Mouse (Mus musculus) limb, embryonic 15.5 days (tissue): ENCODE measurements around the gene Sptbn4. TPM values are rescaled to one million over a fixed set of nuclear protein-coding genes. Genes with fewer than 3 reads are reported as not detected.

ENCODE experiments used
- ATAC-seq: fragments of 200-750 bp; cut with Nextera tagmentation; 2 replicates; pipeline ENCODE4 v1.8.0; 2017; ENCODE audit warnings: low read depth, moderate TSS enrichment; ENCODE audit not compliant: insufficient number of reproducible peaks, low FRiP score, low TSS enrichment
- H3K27ac ChIP-seq: fragments of 300-500 bp; sonication (generic); 2 replicates; pipeline ENCODE4 v1.5.1; 2015; ENCODE audit warnings: moderate library complexity, mild to moderate bottlenecking, inconsistent platforms
- H3K27me3 ChIP-seq: fragments of 300-500 bp; sonication (generic); 2 replicates; pipeline ENCODE4 v1.6.1; 2015; ENCODE audit warnings: inconsistent platforms
- H3K36me3 ChIP-seq: fragments of 300-500 bp; sonication (generic); 2 replicates; pipeline ENCODE4 v1.6.1; 2015; ENCODE audit warnings: inconsistent platforms
- H3K4me1 ChIP-seq: fragments of 300-500 bp; sonication (generic); 2 replicates; pipeline ENCODE4 v1.6.1; 2015; ENCODE audit warnings: inconsistent platforms
- H3K4me2 ChIP-seq: fragments of 300-500 bp; sonication (generic); 2 replicates; pipeline ENCODE4 v1.6.1; 2015; ENCODE audit warnings: mild to moderate bottlenecking, inconsistent platforms
- H3K4me3 ChIP-seq: fragments of 300-500 bp; sonication (generic); 2 replicates; pipeline ENCODE4 v1.5.1; 2015; ENCODE audit warnings: mild to moderate bottlenecking, inconsistent platforms
- H3K9ac ChIP-seq: fragments of 300-500 bp; sonication (generic); 2 replicates; pipeline ENCODE4 v1.6.1; 2015; ENCODE audit warnings: inconsistent platforms
- H3K9me3 ChIP-seq: fragments of 300-500 bp; sonication (generic); 2 replicates; pipeline ENCODE4 v1.6.1; 2016; ENCODE audit warnings: inconsistent platforms
- WGBS: fragments of 180-500 bp; shearing (Covaris S2); methylation state at CpG from one replicate; pipeline ENCODE4 v1.1.7; 2015; 5-methylcytosine and 5-hydroxymethylcytosine counted together
- polyA plus RNA-seq: library from polyadenylated mRNA; unstranded; fragments of >200 nt; fragmentation: Nextera tagmentation; extraction: Ambion mirVana; gene quantifications from 2 replicates; pipeline ENCODE4 v1.2.1, GENCODE M21; 2015

Gene Sptbn4
- polyA plus RNA-seq, 1 experiment from 2014 or later, result 0.23 TPM

DNA sequence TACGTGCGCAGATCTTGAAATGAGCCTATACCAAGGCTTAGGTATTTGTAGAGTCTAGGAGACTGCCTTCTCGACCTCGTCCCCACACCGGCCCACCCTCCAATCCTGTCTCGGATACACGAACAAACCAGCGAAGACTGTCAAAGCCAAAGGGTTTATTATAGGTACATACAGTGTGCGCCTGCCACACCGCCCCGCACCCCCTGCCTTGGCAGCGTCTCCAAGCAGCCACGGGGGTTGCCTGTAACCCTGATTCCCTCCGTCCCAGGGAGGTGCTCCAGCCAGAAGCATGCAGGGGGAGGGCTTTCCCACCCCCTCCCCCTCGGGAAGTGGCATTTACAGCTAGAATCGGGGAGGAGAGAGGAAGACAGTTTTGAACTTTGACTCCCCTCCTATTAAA lies 91.2 kb downstream of the Sptbn4 start:
- no peak overlapping the region for H3K9ac ChIP-seq

DNA sequence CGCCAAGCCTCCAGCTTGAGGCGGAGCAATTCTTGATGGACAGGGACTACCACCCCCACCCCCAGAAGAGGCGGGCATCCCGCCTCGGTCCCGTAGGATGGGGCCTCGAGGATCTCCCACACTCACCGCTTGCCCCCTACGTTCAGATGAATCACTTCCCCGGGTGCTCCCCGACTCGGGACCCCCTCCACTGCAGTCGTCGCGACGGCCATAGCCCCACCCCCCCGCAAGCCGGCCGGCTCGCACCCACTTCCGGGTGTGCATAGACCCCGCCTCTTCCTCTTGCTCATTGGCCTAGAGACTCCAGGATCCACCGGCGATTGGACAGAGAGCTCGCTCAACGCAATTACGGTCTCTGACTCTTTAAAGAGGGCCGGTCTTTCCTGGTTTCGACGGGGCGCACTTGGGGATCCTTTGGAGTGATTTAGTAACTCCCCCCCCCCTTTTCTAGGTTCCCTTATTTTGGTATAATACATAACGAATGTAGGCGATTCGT lies 91.7 kb downstream of the Sptbn4 start, which contains the start of gene Shkbp1:
Shkbp1 (minus strand) TSS at position 275 of the 496 bp plus-strand sequence.
- Histone ChIP-seq H3K9me3 (no peaks in the 10 kb centered on the region), H3K27ac (peak within 1 kb of the TSS; percentile 43), H3K36me3 (peaks cover 15% of the 10 kb centered on the region), H3K4me3 (peak within 1 kb of the TSS; percentile 79), H3K4me1 (peaks cover 24% of the 10 kb centered on the region), H3K27me3 (peaks cover 24% of the 10 kb centered on the region), H3K9ac (peak within 1 kb of the TSS; percentile 42), H3K4me2 (peak within 1 kb of the TSS; percentile 62)
- under 1% methylated on average over 34 of the region's 34 CpGs for WGBS
- peak; percentile 88 for ATAC-seq

More for the DNA sequence above, 91.2 kb downstream of the Sptbn4 start:
- 2% methylated on average over 16 of the region's 16 CpGs for WGBS
- H3K9me3 ChIP-seq, result no peaks in the 10 kb centered on the region
- H3K4me2 ChIP-seq, result peak overlapping the region; percentile 62
- peaks cover 13% of the 10 kb centered on the region for H3K36me3 ChIP-seq
- ATAC-seq, result peak; percentile 32
- peaks cover 24% of the 10 kb centered on the region for H3K27me3 ChIP-seq
- peak overlapping the region; percentile 79 for H3K4me3 ChIP-seq
- H3K4me1 ChIP-seq, result peaks cover 27% of the 10 kb centered on the region
- no peak overlapping the region for H3K27ac ChIP-seq

DNA sequence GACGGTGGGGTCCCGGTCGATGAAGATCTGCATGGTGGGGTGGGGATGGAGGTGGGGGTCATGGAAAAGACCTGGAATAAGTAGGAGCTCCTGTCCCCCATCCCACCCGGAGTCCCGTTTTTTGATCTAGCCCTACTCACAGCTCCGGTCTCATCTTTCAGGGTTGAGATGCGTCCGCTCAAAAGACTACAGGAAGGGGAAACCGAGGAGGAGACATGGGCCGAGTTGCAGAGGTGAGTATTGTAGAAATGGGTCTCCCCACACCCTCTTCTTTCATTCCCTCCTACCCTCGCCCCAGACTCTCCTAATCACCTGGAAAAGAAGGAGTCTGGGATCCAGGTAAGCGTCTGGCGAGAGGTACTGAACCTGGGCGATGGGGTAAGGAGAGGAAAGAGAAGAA lies 92.2 kb downstream of the Sptbn4 start:
- Histone ChIP-seq H3K4me1 (peaks cover 24% of the 10 kb centered on the region), H3K36me3 (peaks cover 20% of the 10 kb centered on the region), H3K9ac (peak overlapping the region; percentile 42), H3K9me3 (no peaks in the 10 kb centered on the region), H3K4me3 (peak overlapping the region; percentile 79), H3K27ac (no peak overlapping the region; the same call in 1 of the 2 replicates), H3K27me3 (peaks cover 24% of the 10 kb centered on the region), H3K4me2 (peak overlapping the region; percentile 62)
- whole genome bisulfite sequencing, result 8% methylated on average over 14 of the region's 14 CpGs
- ATAC-seq, result no peak

DNA sequence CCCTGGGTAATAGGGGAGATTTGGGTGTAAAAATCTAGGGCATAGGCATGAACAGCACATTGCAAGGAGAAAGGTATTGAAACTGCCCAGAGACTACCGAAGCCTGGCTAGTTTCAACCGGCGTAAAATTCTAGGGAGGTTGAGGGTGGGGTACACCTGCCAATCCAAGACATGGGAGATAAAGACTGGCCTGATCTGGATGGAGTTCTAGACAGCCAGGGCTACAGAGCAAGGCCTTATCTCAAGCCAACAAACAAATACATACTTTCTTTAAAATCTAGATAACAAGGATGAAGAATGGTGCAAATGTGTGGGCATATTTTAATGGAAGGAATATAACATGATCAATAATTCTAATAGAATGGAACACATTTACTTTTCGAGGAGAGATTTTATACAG lies 92.7 kb downstream of the Sptbn4 start:
- peaks cover 24% of the 10 kb centered on the region for H3K4me1 ChIP-seq
- WGBS, result 48% methylated on average over 4 of the region's 4 CpGs
- no peaks in the 10 kb centered on the region for H3K9me3 ChIP-seq
- no peak for ATAC-seq
- peak overlapping the region; percentile 79 for H3K4me3 ChIP-seq
- no peak overlapping the region for H3K27ac ChIP-seq
- no peak overlapping the region for H3K9ac ChIP-seq
- H3K36me3 ChIP-seq, result peaks cover 23% of the 10 kb centered on the region
- H3K27me3 ChIP-seq, result peaks cover 24% of the 10 kb centered on the region
- H3K4me2 ChIP-seq, result peak overlapping the region; percentile 62

DNA sequence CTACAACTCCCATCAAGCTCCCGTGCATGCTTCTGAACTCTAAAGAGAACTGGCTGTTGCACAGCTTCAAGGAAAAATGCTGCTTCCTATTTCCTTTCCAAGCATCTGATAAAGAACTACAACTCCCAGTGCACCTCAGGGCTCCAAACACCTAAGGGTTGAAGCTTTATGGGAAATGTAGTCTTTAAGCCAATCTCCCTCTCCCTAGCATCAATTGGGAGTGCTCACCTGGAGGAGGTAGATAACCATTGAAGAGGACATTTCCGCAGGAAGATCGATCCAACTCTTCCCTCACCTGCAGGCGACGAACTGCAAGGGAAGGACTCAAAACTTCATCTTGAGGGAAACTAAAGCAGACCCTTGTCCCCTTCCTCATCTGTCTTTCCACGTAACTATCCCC lies 93.3 kb downstream of the Sptbn4 start:
- Histone ChIP-seq H3K9me3 (no peaks in the 10 kb centered on the region), H3K27me3 (peaks cover 24% of the 10 kb centered on the region), H3K27ac (no peak overlapping the region), H3K4me3 (peak overlapping the region; percentile 79), H3K4me2 (peak overlapping the region; percentile 62), H3K36me3 (peaks cover 23% of the 10 kb centered on the region), H3K9ac (no peak overlapping the region), H3K4me1 (peaks cover 24% of the 10 kb centered on the region)
- ATAC-seq, result no peak
- 25% methylated on average over 6 of the region's 6 CpGs for WGBS

DNA sequence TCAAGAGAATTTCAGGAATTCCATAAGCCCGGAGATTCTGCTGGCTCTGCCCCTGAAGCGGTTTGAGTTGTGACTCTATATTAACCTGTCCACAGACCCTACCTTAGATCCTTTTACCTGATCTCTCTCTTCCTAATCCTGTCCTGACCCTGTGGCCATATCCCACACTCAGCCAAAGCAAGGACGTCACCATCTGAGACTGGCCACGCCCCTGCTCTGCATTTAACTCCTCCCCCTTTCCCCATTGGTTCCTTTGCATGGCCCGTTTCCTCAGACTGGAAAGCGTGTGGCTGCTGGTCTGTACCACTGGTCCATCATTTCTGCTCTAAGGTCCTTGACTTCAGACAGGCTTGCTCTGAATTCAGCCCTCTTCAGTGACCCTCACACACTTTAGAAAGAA lies 102.0 kb downstream of the Sptbn4 start:
- Histone ChIP-seq H3K9me3 (no peaks in the 10 kb centered on the region), H3K9ac (no peak overlapping the region), H3K4me3 (no peak overlapping the region), H3K4me1 (no peaks in the 10 kb centered on the region), H3K27me3 (no peaks in the 10 kb centered on the region), H3K36me3 (peaks cover 39% of the 10 kb centered on the region), H3K4me2 (no peak overlapping the region), H3K27ac (no peak overlapping the region)
- 22% methylated on average over 6 of the region's 6 CpGs for WGBS
- ATAC-seq, result no peak

DNA sequence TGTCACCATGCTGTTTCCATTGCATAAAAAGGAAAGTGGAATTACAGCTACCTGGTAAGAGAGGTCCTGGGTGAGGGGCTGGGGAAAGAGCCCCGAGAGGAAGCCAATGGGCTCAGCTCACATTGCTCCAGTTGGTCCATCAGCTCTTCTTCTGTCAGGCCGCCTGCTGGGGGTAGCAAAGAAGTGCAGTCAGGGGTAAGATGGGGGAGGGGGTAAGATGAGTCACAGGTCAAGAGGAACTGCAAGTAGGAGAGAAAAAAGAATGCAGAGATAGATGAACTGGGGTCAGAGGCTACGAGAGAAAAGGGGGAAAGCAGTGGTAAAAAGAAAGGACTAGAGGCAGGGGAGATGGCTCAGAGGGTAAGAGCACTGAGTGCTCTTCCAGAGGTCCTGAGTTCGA lies 104.9 kb downstream of the Sptbn4 start:
- Histone ChIP-seq H3K27ac (no peak overlapping the region), H3K4me1 (peaks cover 1% of the 10 kb centered on the region), H3K9me3 (no peaks in the 10 kb centered on the region), H3K9ac (no peak overlapping the region), H3K4me3 (no peak overlapping the region), H3K36me3 (peaks cover 25% of the 10 kb centered on the region), H3K27me3 (peaks cover 14% of the 10 kb centered on the region), H3K4me2 (no peak overlapping the region)
- no peak for ATAC-seq
- WGBS, result 57% methylated on average over 4 of the region's 4 CpGs

DNA sequence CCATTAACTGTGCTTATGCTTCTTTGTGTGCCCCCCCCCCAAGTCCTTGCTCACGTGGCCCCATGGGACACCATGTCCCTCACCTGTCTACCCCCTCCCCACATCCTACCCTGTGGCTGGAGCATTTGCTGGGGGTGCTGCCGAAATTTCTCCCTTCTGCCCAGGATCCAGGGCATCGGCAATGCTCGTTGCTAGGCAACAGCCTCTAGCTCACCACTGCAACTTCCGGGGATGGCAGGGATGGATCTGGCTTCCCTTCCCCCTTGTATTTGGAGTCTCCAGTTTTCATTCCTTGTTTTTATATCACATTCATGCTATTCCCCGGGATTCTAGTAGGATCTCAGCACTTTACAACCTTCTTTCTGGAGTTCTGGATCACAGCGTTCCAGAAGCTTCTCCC lies 108.0 kb downstream of the Sptbn4 start:
- Histone ChIP-seq H3K27me3 (peaks cover 30% of the 10 kb centered on the region), H3K27ac (no peak overlapping the region), H3K4me2 (no peak overlapping the region), H3K4me1 (peaks cover 30% of the 10 kb centered on the region), H3K36me3 (peaks cover 13% of the 10 kb centered on the region), H3K9me3 (no peaks in the 10 kb centered on the region), H3K4me3 (no peak overlapping the region), H3K9ac (no peak overlapping the region)
- WGBS, result 40% methylated on average over 7 of the region's 7 CpGs
- ATAC-seq, result no peak

DNA sequence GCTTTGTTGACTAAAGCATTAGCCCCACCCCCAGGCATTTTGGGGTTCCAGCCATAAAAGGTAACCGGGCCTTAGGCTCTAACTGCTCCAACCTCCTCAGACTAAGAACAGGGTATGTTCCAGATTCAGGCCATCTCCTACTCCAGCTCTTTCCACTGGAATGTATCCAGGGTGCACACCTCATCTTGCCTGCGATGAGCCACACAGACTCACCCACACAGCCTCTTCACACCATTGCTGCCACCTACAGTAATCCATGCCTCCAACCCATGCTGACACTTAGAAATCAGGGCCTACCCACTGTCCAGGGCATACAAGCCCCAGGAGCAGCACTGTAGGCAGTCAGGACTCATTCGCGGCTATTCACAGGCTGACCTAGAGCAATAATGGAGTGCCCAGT lies 108.4 kb downstream of the Sptbn4 start:
- 65% methylated on average over 4 of the region's 4 CpGs for WGBS
- Histone ChIP-seq H3K9me3 (no peaks in the 10 kb centered on the region), H3K4me2 (no peak overlapping the region), H3K27ac (no peak overlapping the region), H3K9ac (no peak overlapping the region), H3K4me1 (peaks cover 34% of the 10 kb centered on the region), H3K36me3 (peaks cover 9% of the 10 kb centered on the region; the same call in 1 of the 2 replicates), H3K27me3 (peaks cover 34% of the 10 kb centered on the region), H3K4me3 (no peak overlapping the region)
- ATAC-seq, result no peak

DNA sequence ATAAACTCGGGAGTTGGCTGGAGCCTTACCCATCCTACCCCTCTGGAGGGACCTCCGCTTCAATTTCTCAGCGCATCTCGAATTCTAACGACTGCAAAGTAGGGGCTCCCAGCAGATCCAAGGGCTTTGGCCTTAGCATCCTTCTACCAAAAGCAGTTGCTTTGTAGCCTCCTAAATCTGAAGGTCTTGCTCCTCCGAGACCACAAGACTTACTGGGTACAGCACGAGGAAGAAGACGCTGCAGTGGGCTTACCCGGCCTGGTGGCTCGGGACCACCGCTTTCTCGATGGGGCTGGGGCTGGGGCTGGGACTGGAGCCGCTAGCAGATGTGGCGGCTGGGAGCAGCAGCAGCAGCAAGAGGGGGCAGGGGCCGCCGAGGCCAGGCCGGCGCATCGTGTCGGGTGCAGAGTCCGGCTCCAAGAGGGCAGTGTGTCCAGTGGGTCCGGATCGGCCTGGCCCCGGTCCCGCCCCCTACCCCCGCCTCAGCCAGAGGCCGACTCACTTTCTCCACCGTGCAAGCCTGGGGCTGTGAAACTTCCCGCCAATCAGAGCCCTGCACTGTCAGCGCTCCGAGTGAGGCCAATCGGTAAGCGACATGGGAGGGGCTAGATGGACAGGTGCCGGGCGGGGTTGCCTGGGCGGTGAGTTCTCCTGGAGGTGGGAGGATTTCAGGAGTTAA lies 110.2 kb downstream of the Sptbn4 start, which contains the start of gene Ltbp4:
Ltbp4 (minus strand) TSS at position 518 of the 679 bp plus-strand sequence.
- Histone ChIP-seq H3K4me3 (peak within 1 kb of the TSS; percentile 49), H3K9me3 (no peaks in the 10 kb centered on the region), H3K4me2 (peak within 1 kb of the TSS; percentile 88), H3K27ac (peak within 1 kb of the TSS; percentile 77), H3K27me3 (peaks cover 52% of the 10 kb centered on the region), H3K36me3 (peaks cover 6% of the 10 kb centered on the region; the same call in 1 of the 2 replicates), H3K4me1 (peaks cover 52% of the 10 kb centered on the region), H3K9ac (peak within 1 kb of the TSS; percentile 37; the same call in 1 of the 2 replicates)
- WGBS, result 1% methylated on average over 36 of the region's 36 CpGs
- 0 out of 2 replicates have a peak, but pooled peaks have one; percentile 26 for ATAC-seq

DNA sequence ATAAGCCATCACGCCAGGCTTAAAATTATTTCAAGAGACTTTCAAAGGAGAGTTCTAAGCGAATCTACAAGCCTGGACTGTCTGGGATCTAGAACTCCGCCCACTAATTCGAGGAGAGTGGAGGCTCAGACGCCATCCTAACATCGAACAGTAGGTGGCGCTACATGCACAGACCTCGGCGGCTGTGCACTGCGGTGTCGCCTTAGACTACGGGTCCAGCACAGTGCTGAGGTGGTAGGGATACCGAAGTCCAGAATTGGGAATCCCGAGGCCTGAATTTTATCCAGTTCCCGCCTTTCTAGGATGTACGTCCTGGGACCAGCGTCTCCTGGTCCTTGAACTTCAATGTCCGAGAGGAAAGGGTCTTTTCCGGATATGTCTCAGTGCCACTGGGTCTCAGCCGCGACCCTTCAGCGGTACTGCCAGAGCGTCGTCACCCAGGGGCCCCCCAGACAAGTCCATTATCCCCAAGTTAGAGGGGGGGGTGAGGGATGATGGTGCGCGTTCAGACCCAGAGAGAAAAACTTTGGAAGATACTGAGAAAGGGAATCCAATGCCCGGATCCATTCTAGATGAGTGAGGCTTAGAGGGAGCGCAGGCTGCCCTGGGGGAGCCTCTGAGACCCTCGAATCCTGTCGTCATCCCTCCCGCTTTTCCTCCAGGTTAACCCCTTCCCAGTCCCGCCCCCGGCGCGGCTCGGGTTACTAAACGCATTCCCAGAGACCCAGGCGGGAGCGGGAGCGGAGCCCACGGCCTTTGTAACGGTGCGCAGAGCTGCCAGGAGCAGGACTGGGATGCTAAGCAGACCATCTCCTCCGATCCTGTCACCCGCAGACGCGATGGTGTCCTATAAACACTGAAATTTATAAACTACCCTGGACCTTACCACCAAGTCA lies 111.3 kb downstream of the Sptbn4 start:
- Histone ChIP-seq H3K27ac (peak overlapping the region; percentile 77), H3K9me3 (no peaks in the 10 kb centered on the region), H3K27me3 (peaks cover 53% of the 10 kb centered on the region), H3K9ac (peak overlapping the region; percentile 33; the same call in 1 of the 2 replicates), H3K4me2 (peak overlapping the region; percentile 88), H3K4me1 (peaks cover 64% of the 10 kb centered on the region), H3K36me3 (no peaks in the 10 kb centered on the region), H3K4me3 (peak overlapping the region; percentile 49)
- under 1% methylated on average over 47 of the region's 47 CpGs for WGBS
- peak; percentile 83 for ATAC-seq
